Mouse (Mus musculus) spleen, adult 2 months (tissue): ENCODE data around the gene Tfr2.

Experiments used
- CTCF ChIP-seq: fragments of 200-500 bp; IDR thresholded peaks from 2 replicates; pipeline ENCODE4 v1.5.1; 2011; ENCODE audit warnings: mild to moderate bottlenecking, inconsistent platforms; ENCODE audit not compliant: insufficient read depth, insufficient read length, insufficient replicate concordance; ENCODE audit errors: extremely low read depth
- POLR2A ChIP-seq: fragments of 200-500 bp; IDR thresholded peaks from 2 replicates; pipeline ENCODE4 v1.6.1; 2011; ENCODE audit warnings: low read depth, low read length, inconsistent platforms

GRCm38 (mm10) chr5:137627991-137628390 is 58.4 kb downstream of the Tfr2 start:
- no peak for TF ChIP-seq CTCF
- no peak for TF ChIP-seq POLR2A
